Mouse (Mus musculus) hindlimb bud, embryonic 11.5 days (tissue): Measurements from ENCODE around the gene Asxl1.
A peak's percentile ranks its signal among the peaks of the same experiment; 100 is the strongest.

Source experiments
- DNase-seq: peaks from one replicate; pipeline ENCODE4 v3.0.0-alpha.2; 2012; ENCODE audit warnings: low read depth, low spot score; ENCODE audit errors: extremely low spot score

Gene Asxl1

DNA sequence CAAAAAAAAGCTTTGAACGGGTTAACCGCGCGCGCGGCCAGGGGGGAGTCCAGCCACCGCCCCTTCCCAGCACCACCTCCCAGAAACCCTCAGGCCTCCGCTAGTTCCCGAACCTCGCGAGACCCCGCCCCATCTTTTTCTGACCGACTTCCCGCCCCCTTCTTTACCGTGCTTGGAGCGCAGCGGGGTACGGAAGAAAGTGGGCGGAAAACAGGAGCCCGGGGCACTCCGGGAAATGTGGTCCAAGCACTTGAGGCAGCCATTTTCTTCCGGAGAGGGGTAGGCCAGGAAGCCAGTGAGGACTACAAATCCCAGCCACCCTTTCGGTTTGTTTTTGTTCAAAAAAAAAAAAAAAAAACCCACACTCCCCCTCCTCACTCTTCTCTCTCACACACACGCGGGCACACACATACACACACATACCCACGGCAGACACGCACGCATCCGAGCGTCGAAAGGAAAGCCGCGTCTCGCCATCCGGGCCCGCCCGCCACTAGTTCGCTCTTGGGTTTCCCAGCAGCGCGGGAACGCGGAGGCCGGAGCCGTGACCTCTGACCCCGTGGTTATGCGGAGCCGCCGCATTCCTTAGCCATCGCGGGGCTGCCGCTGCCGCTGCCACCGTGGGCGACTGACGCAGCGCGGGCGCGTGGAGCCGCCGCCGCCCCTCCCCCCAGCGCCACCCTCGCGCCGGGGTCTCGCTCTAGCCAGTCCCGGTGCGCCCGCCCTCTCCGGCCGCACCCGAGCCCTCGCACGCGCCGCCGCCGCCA, at the start of gene Asxl1:
TSS of gene Asxl1 (plus strand) at position 376 of the 767 bp plus-strand sequence.
- DNase-seq: peak; percentile 90

DNA sequence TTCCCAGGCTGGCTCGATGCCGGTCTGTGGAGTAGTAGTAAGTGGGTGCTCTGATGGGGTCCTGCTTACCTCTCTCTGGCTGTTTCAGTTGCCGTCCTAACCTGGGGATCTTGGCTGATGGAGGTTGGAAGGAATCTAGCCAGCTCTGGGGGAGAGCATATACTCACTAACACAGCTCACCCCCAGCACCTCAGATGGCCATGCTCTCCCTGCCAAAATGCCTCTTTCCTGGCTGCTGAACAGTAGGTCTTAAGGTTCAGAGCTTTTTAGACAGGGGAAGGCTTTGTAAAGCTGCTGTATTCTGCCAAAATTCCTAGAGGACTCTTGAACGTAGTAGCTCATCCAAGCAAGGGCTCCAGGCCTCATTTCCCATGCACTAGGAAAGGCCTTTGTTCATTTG, 47.9 kb upstream of the Asxl1 start:
- no peak for DNase-seq

DNA sequence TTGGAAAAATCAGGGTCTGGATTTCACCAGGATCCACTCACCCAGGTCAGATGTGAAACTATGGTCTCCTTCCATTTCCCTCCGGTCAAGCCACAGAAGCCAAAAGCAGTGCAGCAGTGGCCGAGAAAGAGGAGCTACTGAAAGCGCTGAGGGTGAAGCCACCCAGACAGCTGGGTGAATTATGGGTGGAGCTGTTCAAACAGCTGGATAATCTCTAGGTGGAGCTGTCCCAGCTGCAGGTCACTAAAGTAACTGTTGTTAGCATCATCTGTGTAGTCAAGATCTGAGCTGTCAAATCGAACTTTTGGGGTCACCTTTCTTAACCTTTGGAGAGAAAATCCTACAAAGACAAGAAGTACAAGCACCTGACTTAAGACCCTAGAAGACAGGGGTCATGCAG, 47.2 kb upstream of the Asxl1 start:
- no peak for DNase-seq

DNA sequence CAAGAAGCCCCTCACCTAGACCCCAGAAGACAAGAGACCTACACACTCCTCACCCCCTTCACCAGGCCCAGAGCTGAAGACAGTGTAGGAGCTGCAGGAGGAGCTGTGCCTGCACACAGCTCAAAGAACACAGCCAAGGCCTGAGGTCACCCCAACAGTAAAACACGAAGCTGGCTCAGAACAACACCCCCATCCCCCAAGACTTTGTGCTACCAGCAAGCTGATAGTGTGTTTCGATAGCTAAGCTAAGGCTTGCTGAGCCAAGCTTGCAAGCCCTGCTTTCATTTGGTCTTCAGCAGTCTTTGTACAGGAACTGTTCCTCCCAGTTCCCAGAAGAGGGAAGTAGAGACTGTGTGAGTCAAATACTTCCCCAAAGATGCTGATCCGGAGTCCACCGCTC, 46.8 kb upstream of the Asxl1 start:
- no peak for DNase-seq

DNA sequence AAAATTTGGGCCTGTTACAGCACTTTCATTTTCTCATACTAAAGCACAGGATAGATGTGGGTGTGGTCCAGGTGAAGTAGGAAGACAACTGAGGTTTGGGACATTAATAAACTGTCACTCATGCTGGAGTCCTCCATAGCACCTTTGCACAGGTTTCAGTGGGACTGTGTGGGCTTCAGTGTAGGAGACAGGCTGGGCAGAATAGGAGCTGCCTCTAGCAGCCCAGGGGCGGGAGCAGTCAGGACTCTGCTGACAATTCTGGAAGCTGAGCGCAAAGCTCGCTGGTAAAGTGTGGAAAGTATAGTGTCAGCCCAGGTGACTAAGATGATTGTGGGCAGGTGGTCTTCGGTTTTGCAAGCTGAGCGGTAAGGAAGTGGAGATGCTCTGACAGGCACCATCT, 44.5 kb upstream of the Asxl1 start:
- no peak for DNase-seq

DNA sequence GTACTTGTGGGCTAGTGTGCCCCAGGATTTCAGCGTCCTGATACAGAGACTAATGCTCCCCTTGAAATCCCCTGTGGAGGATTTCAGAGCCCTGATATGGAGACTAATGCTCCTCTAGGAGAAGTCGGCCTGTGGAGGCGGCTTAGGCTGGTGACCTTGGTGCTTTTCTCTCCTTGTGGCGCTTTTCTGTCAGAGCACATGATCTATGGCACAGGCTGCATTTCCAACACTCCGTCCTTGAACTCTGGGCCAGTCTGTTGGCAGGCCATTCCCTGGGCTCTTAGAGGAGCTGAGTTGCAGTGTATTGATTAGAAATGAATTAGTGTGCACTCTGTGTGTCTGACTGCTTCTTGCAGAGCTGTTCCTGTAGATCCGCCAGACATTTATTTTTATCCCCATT, 40.4 kb upstream of the Asxl1 start:
- no peak for DNase-seq

DNA sequence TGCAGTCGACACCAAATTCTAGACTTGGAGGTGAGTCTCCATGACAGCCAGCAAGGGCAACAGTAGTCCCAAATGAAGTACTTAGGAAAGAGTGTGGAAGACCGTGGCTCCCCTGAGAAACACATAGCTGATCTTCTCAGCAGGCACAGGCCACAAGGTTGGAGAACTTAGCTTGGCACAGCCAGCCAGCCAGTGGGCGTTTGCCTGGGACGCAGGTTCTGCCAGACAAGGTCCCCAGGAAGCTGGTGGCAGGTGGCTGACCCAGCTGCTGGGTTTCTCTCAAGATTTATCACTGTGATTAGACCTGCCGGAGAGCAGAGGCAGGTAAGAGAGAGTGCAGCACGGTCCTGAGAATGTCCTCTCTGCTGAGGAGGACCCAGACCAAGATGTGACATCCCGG, 37.0 kb upstream of the Asxl1 start:
- no peak for DNase-seq

DNA sequence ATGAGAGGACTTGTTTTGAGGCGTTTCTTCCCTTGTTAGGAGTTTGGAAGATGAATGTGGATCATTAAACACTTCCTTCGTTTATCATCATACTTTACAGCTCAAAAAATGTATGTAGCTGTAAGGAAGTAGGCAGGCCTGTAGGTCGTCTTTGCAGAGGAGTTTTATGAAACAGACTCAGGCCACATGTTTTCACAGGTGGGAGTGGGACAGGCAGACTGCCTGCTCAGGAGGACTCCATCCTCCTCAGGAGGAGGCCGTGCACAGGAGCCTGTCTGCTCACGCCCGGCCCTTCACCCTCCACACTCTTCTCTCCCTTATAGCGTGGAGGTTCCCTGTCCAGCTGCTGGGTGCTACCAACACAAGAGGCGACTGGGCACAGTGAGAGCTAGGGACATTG, 36.5 kb upstream of the Asxl1 start:
- no peak for DNase-seq

DNA sequence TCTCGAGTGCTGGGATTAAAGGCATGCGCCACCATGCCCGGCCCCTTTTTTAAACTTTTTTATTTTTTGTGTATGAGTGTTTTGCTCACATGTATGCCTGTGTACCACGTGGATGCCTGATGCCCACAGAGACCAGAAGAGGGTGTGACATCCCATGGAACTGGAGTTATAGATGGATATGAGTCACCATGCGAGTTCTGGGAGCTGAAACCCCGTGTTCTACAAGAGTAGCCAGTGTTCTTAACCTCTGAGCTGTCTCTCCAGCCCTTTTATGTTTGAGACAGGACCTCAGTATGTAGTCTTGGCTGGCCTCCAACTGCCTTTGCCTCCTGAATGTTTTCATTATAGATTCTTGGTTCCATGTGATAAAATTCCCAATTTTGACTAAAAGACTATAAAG, 35.4 kb upstream of the Asxl1 start:
- DNase-seq: no peak

DNA sequence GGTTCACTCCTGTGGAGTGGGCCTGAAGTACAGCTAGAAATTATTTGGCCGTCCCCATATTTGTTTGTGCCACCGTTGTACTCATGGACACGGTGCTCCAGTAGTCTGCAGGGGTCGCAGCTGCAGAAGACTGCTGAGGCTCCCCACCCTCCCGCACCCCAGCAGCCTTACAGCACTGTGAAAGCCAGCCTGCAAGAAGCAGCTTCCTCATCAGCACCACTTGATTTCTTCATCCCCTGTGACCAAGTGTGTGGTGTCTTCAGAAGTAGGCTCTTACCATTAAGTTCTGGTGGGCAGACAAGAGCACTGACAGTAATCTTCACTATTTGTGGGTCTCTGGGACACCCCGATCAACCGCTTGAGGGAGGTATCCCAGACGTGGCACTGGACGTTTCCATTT, 32.7 kb upstream of the Asxl1 start:
- no peak for DNase-seq

DNA sequence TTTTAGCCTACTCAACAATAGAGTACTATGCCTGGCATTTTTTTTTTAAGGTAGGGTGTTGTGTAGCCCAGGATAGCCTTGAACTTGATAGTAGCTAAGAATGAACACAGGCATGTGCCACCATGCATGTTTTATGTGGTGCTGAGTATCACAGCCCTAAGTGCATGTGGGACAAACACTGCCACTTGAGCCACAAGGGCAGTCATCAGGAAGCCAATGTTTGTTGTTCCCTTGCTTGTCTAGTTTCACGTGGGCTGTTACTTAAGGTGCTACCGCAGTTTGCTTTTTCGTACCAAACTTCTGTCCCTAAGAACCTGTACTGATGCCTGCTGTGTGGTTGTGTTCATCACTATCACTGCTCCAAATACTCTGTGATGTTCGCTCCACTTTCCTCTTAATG, 27.2 kb upstream of the Asxl1 start:
- DNase-seq: no peak

DNA sequence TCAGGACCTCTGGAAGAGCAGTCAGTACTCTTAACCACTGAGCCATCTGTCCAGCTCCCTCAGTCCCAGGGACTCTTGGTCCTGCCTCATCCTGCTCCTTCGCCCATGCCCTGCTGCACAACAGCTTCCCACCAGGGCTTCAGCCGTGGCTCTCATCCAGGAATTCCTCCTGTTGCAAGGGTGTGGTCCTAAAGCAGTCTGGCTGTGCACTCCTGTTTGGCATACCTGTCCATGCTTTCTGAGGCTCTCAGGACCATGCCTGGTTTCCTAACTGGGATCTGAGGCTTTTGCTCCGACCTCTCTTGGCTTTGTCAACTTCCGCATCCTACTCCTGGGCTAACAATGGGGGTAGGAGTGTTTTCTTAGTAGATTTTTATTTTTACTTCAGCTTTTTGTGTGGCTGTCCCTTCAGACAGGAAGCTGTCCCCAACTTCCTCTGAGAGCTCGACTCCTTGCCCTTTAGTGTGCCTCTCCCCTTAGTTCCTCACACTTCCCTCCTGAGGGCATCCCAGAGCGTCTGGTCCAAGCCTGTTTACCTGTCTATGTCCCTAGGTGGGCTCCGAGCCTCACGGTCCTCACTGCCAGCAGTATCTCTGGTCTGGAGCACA, 26.5 kb upstream of the Asxl1 start:
- DNase-seq: no peak

DNA sequence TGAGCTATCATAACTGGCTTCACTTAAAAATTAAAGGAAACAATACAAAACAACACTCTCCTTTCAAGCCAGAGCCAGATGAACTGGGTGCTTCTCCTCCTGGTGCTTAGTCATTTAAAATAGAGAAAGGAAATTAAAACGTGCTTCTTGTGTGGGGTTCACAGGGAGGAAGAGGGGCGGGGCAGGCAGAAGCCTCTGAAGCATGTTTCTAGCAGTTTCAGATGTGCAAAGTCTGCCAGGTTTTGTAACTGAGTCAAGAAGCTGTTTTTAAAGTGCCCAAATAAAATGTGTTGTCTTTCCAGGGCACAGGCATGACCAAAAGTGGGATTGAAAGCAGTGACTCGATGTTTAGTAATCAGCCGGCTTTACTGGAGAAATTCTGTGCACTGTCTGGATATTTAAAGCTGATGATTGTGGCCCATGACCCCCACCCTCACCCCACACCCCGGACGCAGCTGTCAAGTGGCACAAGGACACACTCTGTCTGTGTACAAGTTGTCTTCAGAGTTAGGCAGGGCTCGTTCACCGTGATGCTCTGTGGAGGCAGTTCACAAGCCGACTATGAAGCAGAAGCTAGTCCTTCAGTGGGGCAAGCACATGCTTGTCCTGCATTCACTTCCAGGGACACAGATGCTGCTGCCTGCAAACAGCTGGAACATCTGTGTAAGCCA, 19.8 kb upstream of the Asxl1 start:
- DNase-seq: no peak

DNA sequence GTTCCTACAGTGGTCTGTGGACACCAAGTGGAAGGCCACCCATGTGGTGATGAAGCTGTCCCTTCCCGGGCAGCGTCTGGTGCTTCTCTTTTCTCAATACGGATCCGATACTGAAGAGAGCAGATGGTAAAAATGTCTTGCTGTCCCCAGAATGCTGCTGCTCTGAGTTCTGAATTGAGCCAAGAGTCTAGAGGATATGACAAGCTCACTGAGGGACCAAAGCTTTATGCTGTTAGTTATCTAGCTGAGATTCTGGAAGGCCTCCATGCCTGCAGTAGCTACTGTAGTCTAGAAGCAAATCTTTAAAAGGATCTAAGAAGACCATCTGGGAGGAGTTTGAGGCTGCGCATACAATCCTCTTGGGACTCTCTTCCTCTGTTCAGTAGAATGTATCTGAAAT, 13.4 kb upstream of the Asxl1 start:
- no peak for DNase-seq

DNA sequence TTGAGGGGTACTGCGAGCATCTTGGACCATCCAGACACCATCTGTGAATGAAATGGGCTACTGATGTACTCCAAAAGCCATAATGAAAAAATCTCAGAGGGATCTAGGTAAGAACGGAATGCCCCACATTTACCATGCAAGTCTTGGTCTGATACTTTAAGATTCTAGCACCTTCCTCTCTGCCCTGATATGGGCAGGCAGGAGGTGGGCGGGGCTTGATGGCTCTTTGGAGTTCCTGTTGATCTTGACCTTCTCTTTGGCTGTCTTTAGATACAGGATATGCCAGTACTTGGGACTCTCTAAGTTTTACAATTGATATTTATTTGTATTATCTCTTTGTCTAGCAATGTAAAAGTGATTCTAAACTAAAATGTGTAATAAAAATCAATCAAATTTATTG, 12.6 kb upstream of the Asxl1 start:
- no peak for DNase-seq

DNA sequence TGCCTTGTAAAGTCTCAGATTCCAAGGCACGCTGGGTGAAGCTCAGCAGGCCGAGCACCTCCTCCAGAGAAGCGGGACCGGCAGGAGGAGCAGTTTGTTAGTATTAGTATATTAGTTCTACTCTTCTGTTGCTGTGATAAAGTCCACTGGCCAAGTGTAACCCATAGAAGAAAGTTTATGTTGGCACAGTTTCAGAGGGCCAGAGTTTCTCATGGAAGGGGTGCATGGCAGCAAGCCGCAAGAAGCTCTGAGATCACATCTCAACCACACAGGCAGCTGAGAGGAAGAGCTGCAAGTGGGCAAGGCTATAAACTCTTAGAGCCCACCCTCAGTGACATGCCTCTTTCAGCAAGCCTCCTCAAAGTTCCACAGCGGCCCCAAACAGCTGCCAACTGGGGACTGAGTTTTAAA, 11.8 kb upstream of the Asxl1 start:
- DNase-seq: no peak

DNA sequence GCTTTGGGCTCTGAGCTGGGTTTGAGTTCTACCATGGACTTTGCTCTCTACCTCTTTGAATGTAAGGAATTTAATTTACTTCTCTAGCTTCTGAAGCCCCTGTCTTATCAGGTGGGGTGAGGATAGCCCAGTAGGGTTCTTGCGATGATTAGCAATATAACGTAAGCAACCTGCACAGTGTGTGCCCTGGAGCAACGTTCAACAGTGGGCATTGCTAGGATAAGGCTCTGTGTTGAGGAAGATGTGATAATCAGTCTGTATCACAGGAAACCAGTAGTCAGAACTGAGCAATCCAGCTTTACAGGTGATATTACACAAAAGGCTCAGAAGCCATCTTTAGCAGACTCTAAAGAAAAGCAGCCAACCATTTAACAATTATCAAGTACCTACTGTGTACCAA, 11.3 kb upstream of the Asxl1 start:
- no peak for DNase-seq

DNA sequence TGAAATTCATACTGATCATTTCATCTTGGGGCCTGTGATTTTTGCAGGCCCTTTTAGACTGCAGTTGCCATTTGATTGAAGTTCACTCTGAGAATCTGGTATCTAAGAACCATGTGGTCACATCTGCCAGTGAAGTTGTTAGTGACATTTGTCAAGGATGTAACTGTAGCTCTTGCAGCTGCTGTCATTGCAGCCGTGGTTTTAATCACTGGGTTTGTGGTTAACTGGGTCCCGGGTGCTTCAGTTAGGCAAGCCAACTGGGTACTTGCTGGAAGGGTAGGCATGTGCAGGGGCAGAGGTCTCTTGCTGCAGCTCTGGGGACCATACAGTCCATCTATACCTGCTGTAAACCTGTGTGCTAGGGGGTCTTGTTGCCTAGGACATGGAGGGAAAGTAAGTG, 9.5 kb upstream of the Asxl1 start:
- DNase-seq: no peak

DNA sequence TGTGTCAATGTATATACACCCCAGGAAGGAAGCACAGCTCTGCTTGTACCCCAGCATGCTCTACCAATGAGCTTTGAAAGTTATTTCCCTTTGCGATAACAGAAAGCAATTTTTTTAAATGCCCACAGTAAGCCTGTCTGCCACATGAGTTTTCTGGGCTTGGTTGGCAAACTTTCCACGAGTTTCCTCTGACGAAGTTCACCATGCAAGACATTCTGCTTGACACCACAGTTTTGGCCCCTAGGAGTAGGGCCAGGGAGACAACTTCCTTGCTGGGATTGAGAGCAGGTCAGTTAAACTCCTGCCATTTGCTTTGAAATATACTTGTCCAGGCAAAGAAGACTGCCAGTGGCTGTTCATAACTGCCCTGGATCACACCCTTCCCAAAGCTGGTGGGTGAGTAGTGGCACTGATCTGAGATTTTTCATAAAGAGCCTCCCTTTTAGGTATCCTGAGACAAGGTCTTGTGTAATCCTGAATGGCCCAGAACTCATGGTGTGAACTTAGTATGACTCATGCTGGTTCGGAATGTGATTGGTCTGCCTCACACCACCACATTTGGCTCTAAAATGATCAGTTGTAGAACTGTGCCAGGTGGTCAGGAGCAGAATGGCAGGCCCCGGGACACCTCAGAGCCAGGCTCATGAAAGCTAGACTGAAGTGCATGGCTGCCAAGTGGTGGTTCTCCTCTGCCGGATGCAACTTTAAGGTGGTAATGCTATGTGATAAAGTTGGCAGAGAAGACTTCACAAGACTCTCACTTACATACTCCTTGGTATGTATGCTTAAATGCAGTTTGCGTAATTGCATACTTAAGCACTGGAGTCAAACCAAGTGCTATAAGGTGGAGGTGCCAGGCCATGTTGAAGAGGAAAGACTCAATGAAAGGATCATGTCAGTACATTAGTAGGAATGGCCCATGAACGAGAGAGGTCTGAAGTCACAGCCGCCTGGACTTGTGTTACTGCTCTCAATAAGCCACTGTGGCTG, 7.0 kb upstream of the Asxl1 start:
- no peak for DNase-seq

DNA sequence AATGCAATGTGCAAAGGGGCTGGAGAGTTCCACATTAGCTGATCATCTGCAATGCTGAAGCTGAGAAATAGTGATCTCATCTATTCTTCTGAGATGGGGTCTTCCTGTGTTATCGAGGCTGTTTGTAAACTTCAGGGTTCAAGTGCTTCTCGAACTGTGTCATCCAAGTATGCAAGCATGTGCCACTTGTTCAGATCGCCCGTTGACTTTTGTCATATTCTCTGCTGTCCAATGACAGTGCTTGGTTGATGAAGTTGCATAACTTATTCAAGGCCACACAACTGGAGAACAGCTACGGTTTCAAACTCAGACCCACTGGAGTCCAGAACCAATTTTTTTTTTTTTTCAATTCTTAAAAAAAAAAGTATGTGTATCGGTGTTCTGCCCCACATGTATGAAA, 3.5 kb upstream of the Asxl1 start:
- DNase-seq: no peak

DNA sequence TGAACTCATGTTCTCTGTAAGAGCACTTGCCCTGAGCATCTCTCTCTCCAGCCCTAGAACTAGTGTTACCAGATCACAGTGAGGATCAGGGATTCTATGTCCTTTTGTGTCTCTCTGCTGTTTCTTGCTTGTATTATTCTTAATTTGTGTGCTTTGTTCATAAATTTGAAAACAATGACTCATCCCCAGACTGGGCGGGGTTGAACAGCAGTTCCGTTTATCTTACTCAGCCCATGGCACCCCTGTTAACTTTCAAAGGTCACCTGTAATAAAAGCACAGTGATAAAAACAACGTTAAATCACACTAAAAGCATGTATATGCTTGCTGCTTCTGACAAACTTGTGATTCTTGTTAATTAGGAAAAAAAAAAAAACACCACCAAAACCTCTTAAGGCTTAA, 3.0 kb upstream of the Asxl1 start:
- DNase-seq: no peak
